33 mouse cellular contexts compared by ENCODE assay signal in genomic region chr14:46013232-46013631, GRCm38 (mm10).
"Had no signal": no experiment of that assay in that cellular context is flagged by ENCODE, and none has a peak within 500 bp of the region (broad histone marks: within the 10 kb centered on the region; RNA-seq: fewer than 3 reads in every experiment).

No protein-coding gene starts in this region.

- H3K4me1 ChIP-seq: hindbrain, embryonic 12.5 days; hindbrain, embryonic 13.5 days; hindbrain, embryonic 15.5 days had no signal

- DNase-seq: heart, postnatal 10 days; heart, postnatal 14 days; heart, postnatal 36 days; heart, postnatal 4 days; kidney, adult 11 months; kidney, adult 18-20 months; kidney, adult 2 months; kidney, adult 8-10 months; kidney, adult 9 months; kidney, postnatal 10 days; kidney, postnatal 14 days; kidney, postnatal 25 days; kidney, postnatal 36 days; kidney, postnatal 4 days; layer of hippocampus, adult 9-11 months; layer of hippocampus, postnatal 36 days had no signal

- H3K27me3 ChIP-seq: heart, embryonic 12.5 days; heart, embryonic 13.5 days; heart, embryonic 15.5 days; hindbrain, embryonic 12.5 days; hindbrain, embryonic 13.5 days; hindbrain, embryonic 15.5 days; intestine, embryonic 15.5 days; kidney, embryonic 15.5 days had no signal

- H3K9me3 ChIP-seq: heart, embryonic 10.5 days; heart, embryonic 12.5 days; heart, embryonic 13.5 days; heart, embryonic 15.5 days; hindbrain, embryonic 10.5 days; hindbrain, embryonic 12.5 days; hindbrain, embryonic 13.5 days; hindbrain, embryonic 15.5 days; intestine, embryonic 15.5 days; kidney, embryonic 15.5 days had no signal

- ATAC-seq: hindbrain, embryonic 16.5 days; hindbrain, postnatal 0 days; inflammation-experienced regulatory T-cells, adult 6 months; intestine, embryonic 15.5 days had no signal

- H3K4me3 ChIP-seq: heart, embryonic 10.5 days; heart, embryonic 12.5 days; heart, embryonic 13.5 days; heart, embryonic 15.5 days; hindbrain, embryonic 10.5 days; hindbrain, embryonic 12.5 days; hindbrain, embryonic 13.5 days; hindbrain, embryonic 15.5 days; intestine, embryonic 15.5 days; kidney, embryonic 15.5 days; layer of hippocampus, adult 2 months had no signal

- H3K27ac ChIP-seq: heart, embryonic 10.5 days; heart, embryonic 13.5 days; heart, embryonic 15.5 days; hindbrain, embryonic 10.5 days; hindbrain, embryonic 12.5 days; hindbrain, embryonic 13.5 days; hindbrain, embryonic 14.5 days; hindbrain, embryonic 15.5 days; hindbrain, postnatal 0 days; intestine, embryonic 15.5 days; kidney, embryonic 15.5 days; kidney, postnatal 0 days; layer of hippocampus, adult 2 months had no signal

- H3K36me3 ChIP-seq: heart, embryonic 10.5 days; heart, embryonic 12.5 days; heart, embryonic 13.5 days; heart, embryonic 15.5 days; hindbrain, embryonic 10.5 days; hindbrain, embryonic 12.5 days; hindbrain, embryonic 13.5 days; hindbrain, embryonic 15.5 days; intestine, embryonic 15.5 days; kidney, embryonic 15.5 days had no signal

- H3K4me2 ChIP-seq: heart, embryonic 11.5 days; heart, embryonic 12.5 days; heart, embryonic 13.5 days; heart, embryonic 15.5 days; hindbrain, embryonic 12.5 days; hindbrain, embryonic 13.5 days; hindbrain, embryonic 14.5 days; hindbrain, embryonic 15.5 days; intestine, embryonic 15.5 days; kidney, embryonic 15.5 days had no signal

- H3K9ac ChIP-seq: heart, embryonic 12.5 days; heart, embryonic 13.5 days; heart, embryonic 15.5 days; hindbrain, embryonic 12.5 days; hindbrain, embryonic 13.5 days; hindbrain, embryonic 14.5 days; hindbrain, embryonic 15.5 days; intestine, embryonic 15.5 days; kidney, embryonic 15.5 days had no signal
